ENCODE assay signal across 8 mouse cellular contexts in genomic region chr1:162358036-162358435, GRCm38 (mm10).
DNase-seq lines count a peak whose midpoint lies in the region.

No protein-coding gene starts in this region.

- peak; percentile 22 for DNase-seq in gastrocnemius, adult 18-20 months (ENCODE audit: low spot score)
- DNase-seq in gastrocnemius, adult 8-10 months (ENCODE audit: low spot score in 2 of 2) = no peak
- peak; percentile 38 for DNase-seq in thymus, postnatal 0 days (ENCODE audit: low spot score)
- no peak for DNase-seq in thymus, adult 18-20 months
- peak; percentile 74 for DNase-seq in embryo, embryonic 11 days
- peak; percentile 40 to 57 for DNase-seq in kidney, postnatal 4 days
- DNase-seq in retina, adult 2 months (ENCODE audit: low read depth, low spot score) = peak; percentile 36
- no peak for DNase-seq in thymus, postnatal 14 days

Comparison
In these comparisons a context has a peak if more than half of its experiments do, and no peak if none do; other contexts are left out.
1. DNase-seq: peak in gastrocnemius, adult 18-20 months (single experiment), thymus, postnatal 0 days (single experiment), embryo, embryonic 11 days (single experiment), kidney, postnatal 4 days (2 of 2) and retina, adult 2 months (single experiment); none in gastrocnemius, adult 8-10 months (0 of 2), thymus, adult 18-20 months (0 of 2) and thymus, postnatal 14 days (single experiment).